Mouse (Mus musculus) erythroblast, embryonic 14.5 days (primary cell): ENCODE results near the gene Ccdc69.

Experiments
- GATA1 ChIP-seq: IDR thresholded peaks from 2 replicates; pipeline ENCODE4 v1.6.1; 2012; ENCODE audit warnings: low read length, inconsistent platforms, mixed read lengths
- TAL1 ChIP-seq: IDR thresholded peaks from 3 replicates; pipeline ENCODE4 v1.6.1; 2012; ENCODE audit warnings: low read length, inconsistent platforms, mixed read lengths

DNA sequence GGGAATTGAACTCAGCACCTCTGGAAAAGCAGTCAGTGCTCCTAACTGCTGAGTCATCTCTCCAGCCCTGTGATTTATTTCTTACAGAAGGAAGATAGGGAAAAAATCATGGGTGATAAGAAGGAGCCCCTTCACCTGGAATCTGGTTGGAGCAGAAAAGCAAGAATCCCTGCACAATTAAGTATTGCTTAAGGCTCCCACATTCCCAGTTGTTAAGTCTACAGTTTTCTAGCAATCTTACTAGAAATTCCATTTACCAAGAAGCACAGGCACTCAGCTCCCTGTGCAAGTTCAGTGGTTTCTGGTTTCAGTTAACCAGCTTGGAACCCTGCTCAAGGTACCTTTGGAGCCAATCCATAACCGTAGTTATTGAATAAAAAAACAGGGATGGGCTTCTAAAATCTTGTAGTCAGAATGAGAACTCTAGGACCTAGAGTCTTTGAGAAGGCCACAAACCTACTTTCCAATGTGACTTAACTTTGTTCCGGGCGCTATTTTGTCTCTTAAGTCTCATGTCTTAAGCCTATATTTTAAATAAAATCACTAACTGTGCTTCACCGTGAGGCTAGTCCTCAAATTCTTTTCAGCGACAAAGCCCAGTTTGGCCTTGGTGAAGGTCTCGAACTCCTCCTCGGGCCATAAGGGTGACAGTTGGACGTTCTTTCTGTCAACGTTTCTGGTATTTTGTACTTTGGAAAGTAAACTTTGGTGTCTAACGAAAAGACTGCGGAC, 19.0 kb upstream of the Ccdc69 start:
- TF ChIP-seq GATA1 = no peak
- TF ChIP-seq TAL1 = no peak
